ENCODE assay signal across 13 mouse cellular contexts in genomic region chr3:35480714-35481695, GRCm38 (mm10).
DNase-seq lines count a peak whose midpoint lies in the region; ATAC-seq and TF ChIP-seq lines count a peak whose summit lies in the region.
"Had no signal": no experiment of that assay in that cellular context is flagged by ENCODE, and none has a peak within 500 bp of the region (broad histone marks: within the 10 kb centered on the region; RNA-seq: fewer than 3 reads in every experiment).

No protein-coding gene starts in this region.

- no peak overlapping the region for H3K4me3 ChIP-seq in forebrain, postnatal 0 days (ENCODE audit: low read depth, low read length)
- H3K4me3 ChIP-seq in midbrain, embryonic 13.5 days (replicated peaks), result no peak overlapping the region
- no peak overlapping the region for H3K4me3 ChIP-seq in lung, postnatal 0 days (ENCODE audit: low read depth, low read length)
- H3K4me3 ChIP-seq: embryonic facial prominence, embryonic 15.5 days; liver, embryonic 13.5 days had no signal

- no peak overlapping the region for H3K9ac ChIP-seq in forebrain, postnatal 0 days
- H3K9ac ChIP-seq in midbrain, embryonic 13.5 days (replicated peaks), result no peak overlapping the region
- no peak overlapping the region for H3K9ac ChIP-seq in lung, postnatal 0 days (replicated peaks; ENCODE audit: low read depth)
- H3K9ac ChIP-seq: embryonic facial prominence, embryonic 15.5 days; liver, embryonic 13.5 days had no signal

- TF ChIP-seq POLR2A in brain, embryonic 14.5 days (IDR thresholded peaks at IDR 0.05; ENCODE audit: borderline replicate concordance, extremely low read depth, insufficient read depth, insufficient read length, poor library complexity, severe bottlenecking), result no peak

- H3K36me3 ChIP-seq in forebrain, postnatal 0 days (ENCODE audit: insufficient read depth), result no peaks in the 10 kb centered on the region
- no peaks in the 10 kb centered on the region for H3K36me3 ChIP-seq in midbrain, embryonic 13.5 days
- H3K36me3 ChIP-seq in lung, postnatal 0 days (ENCODE audit: insufficient read depth, low read length), result no peaks in the 10 kb centered on the region
- H3K36me3 ChIP-seq: embryonic facial prominence, embryonic 15.5 days; liver, embryonic 13.5 days had no signal

- no peak for TF ChIP-seq CTCF in brain, embryonic 14.5 days (IDR thresholded peaks at IDR 0.05; ENCODE audit: borderline replicate concordance, extremely low read depth, insufficient read depth, insufficient read length)
- TF ChIP-seq CTCF in forebrain, postnatal 0 days (IDR thresholded peaks at IDR 0.05; ENCODE audit: low read depth), result no peak
- TF ChIP-seq CTCF in lung, postnatal 0 days (IDR thresholded peaks at IDR 0.05), result no peak

- 0 out of 2 replicates have a peak, but pooled peaks cover 2% of the 10 kb centered on the region for H3K4me1 ChIP-seq in forebrain, postnatal 0 days (ENCODE audit: insufficient read depth)
- peaks cover 19% of the 10 kb centered on the region for H3K4me1 ChIP-seq in midbrain, embryonic 13.5 days (replicated peaks)
- no peaks in the 10 kb centered on the region for H3K4me1 ChIP-seq in lung, postnatal 0 days (ENCODE audit: insufficient read depth, low read depth, low read length)
- H3K4me1 ChIP-seq: embryonic facial prominence, embryonic 15.5 days; liver, embryonic 13.5 days had no signal

- H3K9me3 ChIP-seq in forebrain, postnatal 0 days (ENCODE audit: low read length), result no peaks in the 10 kb centered on the region
- H3K9me3 ChIP-seq in midbrain, embryonic 13.5 days, result no peaks in the 10 kb centered on the region
- no peaks in the 10 kb centered on the region for H3K9me3 ChIP-seq in lung, postnatal 0 days (ENCODE audit: low read length)
- H3K9me3 ChIP-seq: embryonic facial prominence, embryonic 15.5 days; liver, embryonic 13.5 days had no signal

- H3K4me2 ChIP-seq in forebrain, postnatal 0 days (ENCODE audit: low read depth), result no peak overlapping the region; the same call in 1 of the 2 replicates
- H3K4me2 ChIP-seq in midbrain, embryonic 13.5 days (replicated peaks), result peak overlapping the region; percentile 1; the same call in 1 of the 2 replicates
- H3K4me2 ChIP-seq in lung, postnatal 0 days (replicated peaks; ENCODE audit: low read depth, low read length), result no peak overlapping the region
- H3K4me2 ChIP-seq: liver, embryonic 13.5 days had no signal

- peak; percentile 67 for DNase-seq in brain, embryonic 14.5 days (ENCODE audit: low read depth)
- peak; percentile 33 for DNase-seq in embryo, embryonic 10 days (ENCODE audit: low spot score)
- DNase-seq in forebrain, postnatal 0 days, result no peak
- no peak for DNase-seq in lung, postnatal 0 days (ENCODE audit: low spot score)
- no peak for DNase-seq in cerebellum, adult 18-20 months
- DNase-seq: adrenal gland, adult 2 months; layer of hippocampus, adult 9-11 months; liver, embryonic 13.5 days; lung, postnatal 14 days had no signal

- TF ChIP-seq EP300 in lung, postnatal 0 days (IDR thresholded peaks at IDR 0.05), result no peak

- 0 out of 2 replicates have a peak overlapping the region, but pooled peaks have one; percentile 1 for H3K27ac ChIP-seq in forebrain, postnatal 0 days (ENCODE audit: low read depth, low read length)
- H3K27ac ChIP-seq in midbrain, embryonic 13.5 days, result no peak overlapping the region
- H3K27ac ChIP-seq in lung, postnatal 0 days (ENCODE audit: low read length), result no peak overlapping the region
- H3K27ac ChIP-seq: embryonic facial prominence, embryonic 15.5 days; liver, embryonic 13.5 days had no signal

- no peaks in the 10 kb centered on the region for H3K27me3 ChIP-seq in forebrain, postnatal 0 days (ENCODE audit: insufficient read depth, low read length)
- no peaks in the 10 kb centered on the region for H3K27me3 ChIP-seq in midbrain, embryonic 13.5 days
- 0 out of 2 replicates have a peak, but pooled peaks cover 4% of the 10 kb centered on the region for H3K27me3 ChIP-seq in lung, postnatal 0 days (replicated peaks; ENCODE audit: insufficient read depth, low read length)
- H3K27me3 ChIP-seq: liver, embryonic 13.5 days had no signal

- ATAC-seq in forebrain, postnatal 0 days, result peak; percentile 34; the same call in 1 of the 2 replicates
- ATAC-seq in midbrain, embryonic 13.5 days, result peak; percentile 65
- ATAC-seq in lung, postnatal 0 days, result no peak
- ATAC-seq in megakaryocyte progenitor cell, adult 5-6 weeks (replicated peaks; ENCODE audit: poor library complexity), result no peak
- ATAC-seq: Patski had no signal

- 38% methylated on average over 18 of the region's 18 CpGs for WGBS in forebrain, postnatal 0 days
- 41% methylated on average over 18 of the region's 18 CpGs for WGBS in midbrain, embryonic 13.5 days
- 61% methylated on average over 18 of the region's 18 CpGs for WGBS in lung, postnatal 0 days

Comparison
In these comparisons a context has a peak if more than half of its experiments do, and no peak if none do; other contexts are left out.
1. DNase-seq: peak in brain, embryonic 14.5 days (single experiment) and embryo, embryonic 10 days (single experiment); none in forebrain, postnatal 0 days (single experiment), lung, postnatal 0 days (single experiment) and cerebellum, adult 18-20 months (0 of 2).
2. ATAC-seq: peak in forebrain, postnatal 0 days (single experiment) and midbrain, embryonic 13.5 days (single experiment); none in lung, postnatal 0 days (single experiment) and megakaryocyte progenitor cell, adult 5-6 weeks (single experiment).